Mouse (Mus musculus): ENCODE measurements around the gene Ddx42. TPM values are rescaled to one million over a fixed set of nuclear protein-coding genes. Genes with fewer than 3 reads are reported as not detected.

Ddx42 gene
- polyA plus RNA-seq, 1 experiment from 2014 or later, result 92.1 TPM

GRCm38 (mm10) chr11:106291861-106292260 lies 75.1 kb downstream of the Ddx42 start:
- Histone ChIP-seq H3K27ac (ENCODE audit: low read length) (no peak overlapping the region), H3K36me3 (ENCODE audit: control insufficient read depth, insufficient read depth, low read length) (no peaks in the 10 kb centered on the region), H3K4me2 (ENCODE audit: low read length) (no peak overlapping the region), H3K9me3 (replicated peaks; ENCODE audit: control insufficient read depth, low read length, poor library complexity, severe bottlenecking) (no peaks in the 10 kb centered on the region), H3K9ac (ENCODE audit: low read depth, low read length) (no peak overlapping the region), H3K4me1 (ENCODE audit: control insufficient read depth, insufficient read depth, low read length) (no peaks in the 10 kb centered on the region), H3K4me3 (ENCODE audit: low read depth, low read length) (no peak overlapping the region), H3K27me3 (ENCODE audit: control insufficient read depth, insufficient read depth, low read depth, low read length) (no peaks in the 10 kb centered on the region)
- no peak for ATAC-seq
- WGBS, result 94% methylated on average over 2 of the region's 2 CpGs

Other genes starting within 250 kb of the Ddx42 start
- 7.0 and 8.2 TPM in 2 replicates for gene Ace, start 249.0 kb upstream of the Ddx42 start, polyA plus RNA-seq (2015; fragmentation: Nextera tagmentation; extraction: Ambion mirVana)
- 0.09 TPM in 1 of 2 replicates, not detected in the other for gene Ace3, start 222.3 kb upstream of the Ddx42 start, polyA plus RNA-seq (2015; fragmentation: Nextera tagmentation; extraction: Ambion mirVana)
- 1.8 and 2.2 TPM in 2 replicates for gene Kcnh6, start 208.8 kb upstream of the Ddx42 start, polyA plus RNA-seq (2015; fragmentation: Nextera tagmentation; extraction: Ambion mirVana)
- gene Dcaf7, start 180.1 kb upstream of the Ddx42 start, polyA plus RNA-seq (2015; fragmentation: Nextera tagmentation; extraction: Ambion mirVana), result 174 and 187 TPM in 2 replicates
- 7.6 and 8.0 TPM in 2 replicates for gene Taco1, start 150.9 kb upstream of the Ddx42 start, polyA plus RNA-seq (2015; fragmentation: Nextera tagmentation; extraction: Ambion mirVana)
- gene Map3k3, start 132.3 kb upstream of the Ddx42 start, polyA plus RNA-seq (2015; fragmentation: Nextera tagmentation; extraction: Ambion mirVana), result 10.9 and 12.3 TPM in 2 replicates
- gene Gm10840, start 56.1 kb upstream of the Ddx42 start, polyA plus RNA-seq (2015; fragmentation: Nextera tagmentation; extraction: Ambion mirVana), result not detected in 2 replicates
- 143 and 158 TPM in 2 replicates for gene Limd2, start 56.1 kb upstream of the Ddx42 start, polyA plus RNA-seq (2015; fragmentation: Nextera tagmentation; extraction: Ambion mirVana)
- 25.1 and 28.2 TPM in 2 replicates for gene Strada, start 14.8 kb upstream of the Ddx42 start, polyA plus RNA-seq (2015; fragmentation: Nextera tagmentation; extraction: Ambion mirVana)
- gene Ccdc47, start 582 bp upstream of the Ddx42 start, polyA plus RNA-seq (2015; fragmentation: Nextera tagmentation; extraction: Ambion mirVana), result 115 and 131 TPM in 2 replicates
- 34.0 and 38.0 TPM in 2 replicates for gene Ftsj3, start 39.2 kb downstream of the Ddx42 start, polyA plus RNA-seq (2015; fragmentation: Nextera tagmentation; extraction: Ambion mirVana)
- gene Psmc5, start 39.2 kb downstream of the Ddx42 start, polyA plus RNA-seq (2015; fragmentation: Nextera tagmentation; extraction: Ambion mirVana), result 278 and 285 TPM in 2 replicates
- gene Smarcd2, start 56.0 kb downstream of the Ddx42 start, polyA plus RNA-seq (2015; fragmentation: Nextera tagmentation; extraction: Ambion mirVana), result 7.1 and 7.8 TPM in 2 replicates
- gene Tcam1, start 59.7 kb downstream of the Ddx42 start, polyA plus RNA-seq (2015; fragmentation: Nextera tagmentation; extraction: Ambion mirVana), result 0.05 and 0.21 TPM in 2 replicates
- gene Gh, start 84.9 kb downstream of the Ddx42 start, polyA plus RNA-seq (2015; fragmentation: Nextera tagmentation; extraction: Ambion mirVana), result 1.2 TPM in 1 of 2 replicates, not detected in the other
- gene Cd79b, start 97.8 kb downstream of the Ddx42 start, polyA plus RNA-seq (2015; fragmentation: Nextera tagmentation; extraction: Ambion mirVana), result 0.76 and 0.92 TPM in 2 replicates
- gene Scn4a, start 136.4 kb downstream of the Ddx42 start, polyA plus RNA-seq (2015; fragmentation: Nextera tagmentation; extraction: Ambion mirVana), result not detected in 2 replicates
- not detected in 2 replicates for gene Prr29, start 148.5 kb downstream of the Ddx42 start, polyA plus RNA-seq (2015; fragmentation: Nextera tagmentation; extraction: Ambion mirVana)
- gene Icam2, start 171.1 kb downstream of the Ddx42 start, polyA plus RNA-seq (2015; fragmentation: Nextera tagmentation; extraction: Ambion mirVana), result 10.4 and 12.3 TPM in 2 replicates